Mouse (Mus musculus) lung, postnatal 0 days (tissue): Measurements from ENCODE around the gene Mlh3. TPM values are rescaled to one million over a fixed set of nuclear protein-coding genes. Genes with fewer than 3 reads are reported as not detected.

Experiments
- ATAC-seq: fragments of 200-750 bp; cut with Nextera tagmentation; 2 replicates; pipeline ENCODE4 v1.8.0; 2017; ENCODE audit warnings: moderate library complexity
- DNase-seq: peaks from one replicate; pipeline ENCODE4 v3.0.0-alpha.2; 2016; ENCODE audit warnings: low spot score
- H3K27ac ChIP-seq: fragments of 300-500 bp; sonication (generic); 2 replicates; pipeline ENCODE4 v1.5.1; 2014; ENCODE audit warnings: antibody characterized with exemption, mild to moderate bottlenecking, low read length, mixed read lengths
- H3K27me3 ChIP-seq: fragments of 300-500 bp; sonication (generic); replicated peaks from 2 replicates; pipeline ENCODE4 v1.6.1; 2014; ENCODE audit warnings: low read length, mixed read lengths; ENCODE audit not compliant: insufficient read depth
- H3K36me3 ChIP-seq: fragments of 300-500 bp; sonication (generic); 2 replicates; pipeline ENCODE4 v1.6.1; 2014; ENCODE audit warnings: low read length, mixed read lengths; ENCODE audit not compliant: insufficient read depth
- H3K4me1 ChIP-seq: fragments of 300-500 bp; sonication (generic); 2 replicates; pipeline ENCODE4 v1.6.1; 2014; ENCODE audit warnings: antibody characterized with exemption, low read depth, low read length, mixed read lengths; ENCODE audit not compliant: insufficient read depth
- H3K4me2 ChIP-seq: fragments of 300-500 bp; sonication (generic); replicated peaks from 2 replicates; pipeline ENCODE4 v1.6.1; 2014; ENCODE audit warnings: low read depth, mild to moderate bottlenecking, low read length, moderate library complexity, mixed read lengths
- H3K4me3 ChIP-seq: fragments of 300-500 bp; sonication (generic); 2 replicates; pipeline ENCODE4 v1.5.1; 2014; ENCODE audit warnings: low read depth, low read length
- H3K9ac ChIP-seq: fragments of 300-500 bp; sonication (generic); replicated peaks from 2 replicates; pipeline ENCODE4 v1.6.1; 2014; ENCODE audit warnings: low read depth, mild to moderate bottlenecking
- H3K9me3 ChIP-seq: fragments of 300-500 bp; sonication (generic); 2 replicates; pipeline ENCODE4 v1.6.1; 2016; ENCODE audit warnings: low read length, mixed read lengths
- CTCF ChIP-seq: IDR thresholded peaks from 2 replicates; pipeline ENCODE4 v1.5.1; 2016; ENCODE audit warnings: antibody characterized with exemption, mild to moderate bottlenecking
- EP300 ChIP-seq: IDR thresholded peaks from 2 replicates; pipeline ENCODE4 v1.6.1; 2016; ENCODE audit warnings: antibody characterized with exemption, mild to moderate bottlenecking, control low read depth
- WGBS: fragments of 180-500 bp; shearing (Covaris S2); extraction: QIAGEN DNeasy Blood & Tissue Kit; methylation state at CpG from one replicate; pipeline ENCODE4 v1.1.7; 2014; 5-methylcytosine and 5-hydroxymethylcytosine counted together
- polyA plus RNA-seq: library from polyadenylated mRNA; unstranded; fragments of >200 nt; fragmentation: Nextera tagmentation; extraction: Ambion mirVana; gene quantifications from 2 replicates; pipeline ENCODE4 v1.2.1, GENCODE M21; 2015

Mlh3 gene
- polyA plus RNA-seq: 4.2 and 5.0 TPM in 2 replicates

GRCm38 (mm10) chr12:85270319-85270718, at the start of gene Mlh3:
TSS of gene Mlh3 (minus strand) at chr12:85270599.
- DNase-seq: peak; percentile 91
- 3% methylated on average over 34 of the region's 35 CpGs for WGBS
- no peaks in the 10 kb centered on the region for H3K36me3 ChIP-seq
- H3K4me2 ChIP-seq: peak within 1 kb of the TSS; percentile 50
- H3K4me1 ChIP-seq: no peaks in the 10 kb centered on the region; the same call in 1 of the 2 replicates
- peak; percentile 87 for ATAC-seq
- peak within 1 kb of the TSS; percentile 46 for H3K9ac ChIP-seq
- peak within 1 kb of the TSS; percentile 53 for H3K4me3 ChIP-seq
- H3K27me3 ChIP-seq: no peaks in the 10 kb centered on the region
- H3K27ac ChIP-seq: no peak within 1 kb of the TSS
- TF ChIP-seq CTCF: peak; percentile 69
- TF ChIP-seq EP300: no peak
- no peaks in the 10 kb centered on the region for H3K9me3 ChIP-seq

- Histone ChIP-seq H3K27me3 (no peaks in the 10 kb centered on the region), H3K27ac (no peak overlapping the region), H3K4me3 (no peak overlapping the region), H3K9me3 (no peaks in the 10 kb centered on the region), H3K4me1 (no peaks in the 10 kb centered on the region), H3K4me2 (no peak overlapping the region), H3K36me3 (peaks cover 49% of the 10 kb centered on the region; the same call in 1 of the 2 replicates), H3K9ac (no peak overlapping the region)
- 82% methylated on average over 3 of the region's 3 CpGs for WGBS
- ATAC-seq (no peak), DNase-seq (no peak)
- TF ChIP-seq CTCF (no peak), EP300 (no peak)
Observed at GRCm38 (mm10) chr12:85308651-85309050, 38.3 kb upstream of the Mlh3 start.

GRCm38 (mm10) chr12:85305247-85305892, 35.0 kb upstream of the Mlh3 start:
- DNase-seq (peak; percentile 92), ATAC-seq (peak; percentile 86)
- TF ChIP-seq CTCF (peak; percentile 99), EP300 (no peak)
- 40% methylated on average over 16 of the region's 16 CpGs for WGBS
- Histone ChIP-seq H3K36me3 (peaks cover 49% of the 10 kb centered on the region; the same call in 1 of the 2 replicates), H3K4me2 (no peak overlapping the region), H3K9ac (no peak overlapping the region), H3K4me3 (no peak overlapping the region), H3K27ac (no peak overlapping the region), H3K4me1 (no peaks in the 10 kb centered on the region), H3K27me3 (no peaks in the 10 kb centered on the region), H3K9me3 (no peaks in the 10 kb centered on the region)

- no peak overlapping the region for H3K9ac ChIP-seq
- H3K4me3 ChIP-seq: no peak overlapping the region
- H3K4me2 ChIP-seq: no peak overlapping the region
- no peak for TF ChIP-seq EP300
- no peak for TF ChIP-seq CTCF
- WGBS: 67% methylated on average over 4 of the region's 4 CpGs
- peak; percentile 19; the same call in 1 of the 2 replicates for ATAC-seq
- no peaks in the 10 kb centered on the region for H3K4me1 ChIP-seq
- H3K9me3 ChIP-seq: no peaks in the 10 kb centered on the region
- no peak for DNase-seq
- H3K36me3 ChIP-seq: peaks cover 46% of the 10 kb centered on the region; the same call in 1 of the 2 replicates
- H3K27ac ChIP-seq: no peak overlapping the region
- H3K27me3 ChIP-seq: no peaks in the 10 kb centered on the region
Observed at GRCm38 (mm10) chr12:85304725-85305124, 34.3 kb upstream of the Mlh3 start.

GRCm38 (mm10) chr12:85303256-85303655, 32.9 kb upstream of the Mlh3 start:
- Histone ChIP-seq H3K27ac (no peak overlapping the region), H3K4me3 (no peak overlapping the region), H3K36me3 (peaks cover 32% of the 10 kb centered on the region; the same call in 1 of the 2 replicates), H3K4me2 (no peak overlapping the region), H3K9me3 (no peaks in the 10 kb centered on the region), H3K4me1 (no peaks in the 10 kb centered on the region), H3K27me3 (no peaks in the 10 kb centered on the region), H3K9ac (no peak overlapping the region)
- DNase-seq: no peak
- ATAC-seq: no peak
- TF ChIP-seq EP300: no peak
- 64% methylated on average over 2 of the region's 2 CpGs for WGBS

GRCm38 (mm10) chr12:85298835-85299180, 28.4 kb upstream of the Mlh3 start:
- Histone ChIP-seq H3K36me3 (peaks cover 21% of the 10 kb centered on the region; the same call in 1 of the 2 replicates), H3K4me3 (no peak overlapping the region), H3K4me1 (no peaks in the 10 kb centered on the region), H3K9me3 (no peaks in the 10 kb centered on the region), H3K27me3 (no peaks in the 10 kb centered on the region), H3K4me2 (no peak overlapping the region), H3K27ac (no peak overlapping the region), H3K9ac (no peak overlapping the region)
- TF ChIP-seq CTCF (no peak), EP300 (no peak)
- ATAC-seq: no peak
- WGBS: 52% methylated on average over 1 of the region's 1 CpGs
- no peak for DNase-seq
